Mouse (Mus musculus): ENCODE data around the gene Golga2. TPM values are rescaled to one million over a fixed set of nuclear protein-coding genes. Genes with fewer than 3 reads are reported as not detected.

The Golga2 gene
- polyA plus RNA-seq, 1 experiment from 2014 or later, result 27.4 TPM

DNA sequence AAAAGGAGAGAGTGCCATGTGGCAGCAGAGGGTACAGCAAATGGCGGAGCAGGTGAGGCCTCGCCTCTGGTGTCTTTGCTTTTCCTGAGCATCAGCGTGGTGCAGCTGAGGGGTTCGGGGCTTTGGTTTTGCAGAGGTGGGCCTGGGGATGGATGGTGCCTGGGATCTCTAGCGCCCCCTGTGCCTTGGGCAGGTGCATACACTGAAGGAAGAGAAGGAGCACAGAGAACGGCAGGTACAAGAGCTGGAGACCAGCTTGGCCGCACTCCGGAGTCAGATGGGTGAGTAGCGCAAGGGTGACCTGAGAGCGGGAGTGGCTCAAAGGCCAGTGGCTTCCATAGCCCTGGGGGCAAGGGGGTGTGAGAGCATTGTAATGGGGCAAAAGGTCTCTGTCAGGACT lies 15.8 kb downstream of the Golga2 start:
- ATAC-seq (replicated peaks; ENCODE audit: extremely low read depth, insufficient read depth, low FRiP score), result no peak
- H3K27ac ChIP-seq (ENCODE audit: low read length), result no peak overlapping the region
- H3K9ac ChIP-seq (ENCODE audit: low read length), result no peak overlapping the region
- H3K4me3 ChIP-seq (ENCODE audit: low read length), result no peak overlapping the region
- no peaks in the 10 kb centered on the region for H3K4me1 ChIP-seq (ENCODE audit: control insufficient read depth, insufficient read depth, low read length)
- H3K4me2 ChIP-seq (ENCODE audit: low read depth, low read length), result no peak overlapping the region
- H3K27me3 ChIP-seq (ENCODE audit: control insufficient read depth, insufficient read depth, low read length), result no peaks in the 10 kb centered on the region
- H3K9me3 ChIP-seq (replicated peaks; ENCODE audit: control insufficient read depth, low read length), result no peaks in the 10 kb centered on the region
- H3K36me3 ChIP-seq (ENCODE audit: control insufficient read depth, insufficient read depth), result peaks cover 69% of the 10 kb centered on the region
- 85% methylated on average over 10 of the region's 10 CpGs for WGBS

DNA sequence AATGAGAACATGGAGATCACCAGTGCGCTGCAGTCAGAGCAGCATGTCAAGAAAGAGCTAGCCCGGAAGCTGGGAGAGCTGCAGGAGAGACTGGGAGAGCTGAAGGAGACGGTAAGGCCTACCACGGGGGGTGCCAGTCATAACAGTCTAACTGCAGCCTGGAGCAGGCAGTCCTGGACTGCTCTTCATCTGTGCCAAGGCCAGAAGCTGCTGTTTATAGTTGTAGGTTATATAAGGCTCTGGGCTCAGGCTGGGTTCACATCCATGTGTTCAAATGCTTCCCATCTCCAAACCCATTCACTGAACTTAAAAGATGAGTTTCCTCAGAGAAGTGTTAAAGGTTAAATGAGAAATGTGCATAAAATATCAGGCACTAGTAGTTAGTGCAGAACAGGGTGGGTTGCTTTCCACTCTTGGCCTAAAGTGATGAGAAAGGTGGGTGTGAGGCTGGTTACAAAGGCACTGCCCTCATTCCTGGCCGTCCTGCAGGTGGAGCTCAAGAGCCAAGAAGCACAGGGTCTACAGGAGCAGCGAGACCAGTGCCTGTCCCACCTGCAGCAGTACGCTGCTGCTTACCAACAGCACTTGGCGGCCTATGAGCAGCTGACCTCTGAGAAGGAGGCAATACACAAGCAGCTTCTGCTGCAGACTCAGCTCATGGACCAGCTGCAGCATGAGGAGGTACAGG lies 17.1 kb downstream of the Golga2 start:
- whole genome bisulfite sequencing, result 60% methylated on average over 8 of the region's 8 CpGs
- Histone ChIP-seq H3K4me3 (ENCODE audit: low read length) (no peak overlapping the region), H3K9ac (ENCODE audit: low read length) (no peak overlapping the region), H3K4me1 (ENCODE audit: control insufficient read depth, insufficient read depth, low read length) (no peaks in the 10 kb centered on the region), H3K36me3 (ENCODE audit: control insufficient read depth, insufficient read depth) (peaks cover 57% of the 10 kb centered on the region), H3K27me3 (ENCODE audit: control insufficient read depth, insufficient read depth, low read length) (no peaks in the 10 kb centered on the region), H3K9me3 (replicated peaks; ENCODE audit: control insufficient read depth, low read length) (no peaks in the 10 kb centered on the region), H3K27ac (ENCODE audit: low read length) (no peak overlapping the region), H3K4me2 (ENCODE audit: low read depth, low read length) (no peak overlapping the region)
- ATAC-seq (replicated peaks; ENCODE audit: extremely low read depth, insufficient read depth, low FRiP score), result peak; percentile 28; the same call in 1 of the 2 replicates

DNA sequence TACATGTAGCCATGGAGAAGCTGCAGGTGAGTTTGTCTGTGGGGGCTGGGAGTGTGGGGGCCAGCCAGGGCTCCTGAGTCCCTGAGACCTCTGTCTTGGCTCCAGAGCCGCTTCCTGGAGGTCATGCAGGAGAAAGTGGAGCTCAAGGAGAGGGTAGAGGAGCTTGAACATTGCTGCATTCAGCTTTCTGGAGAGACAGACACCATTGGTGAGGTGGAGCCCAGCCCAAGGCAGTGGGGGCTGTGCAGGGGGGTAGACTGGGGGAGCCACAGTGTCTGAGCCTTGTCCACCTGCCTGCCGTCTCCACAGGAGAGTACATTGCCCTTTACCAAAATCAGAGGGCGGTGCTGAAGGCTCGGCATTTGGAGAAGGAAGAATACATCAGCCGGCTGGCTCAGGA lies 18.5 kb downstream of the Golga2 start:
- Histone ChIP-seq H3K27ac (ENCODE audit: low read length) (no peak overlapping the region), H3K36me3 (ENCODE audit: control insufficient read depth, insufficient read depth) (peaks cover 48% of the 10 kb centered on the region), H3K9me3 (replicated peaks; ENCODE audit: control insufficient read depth, low read length) (no peaks in the 10 kb centered on the region), H3K4me3 (ENCODE audit: low read length) (no peak overlapping the region), H3K9ac (ENCODE audit: low read length) (no peak overlapping the region), H3K4me1 (ENCODE audit: control insufficient read depth, insufficient read depth, low read length) (no peaks in the 10 kb centered on the region), H3K4me2 (ENCODE audit: low read depth, low read length) (no peak overlapping the region), H3K27me3 (ENCODE audit: control insufficient read depth, insufficient read depth, low read length) (no peaks in the 10 kb centered on the region)
- no peak for ATAC-seq (replicated peaks; ENCODE audit: extremely low read depth, insufficient read depth, low FRiP score)
- WGBS, result 86% methylated on average over 5 of the region's 5 CpGs

DNA sequence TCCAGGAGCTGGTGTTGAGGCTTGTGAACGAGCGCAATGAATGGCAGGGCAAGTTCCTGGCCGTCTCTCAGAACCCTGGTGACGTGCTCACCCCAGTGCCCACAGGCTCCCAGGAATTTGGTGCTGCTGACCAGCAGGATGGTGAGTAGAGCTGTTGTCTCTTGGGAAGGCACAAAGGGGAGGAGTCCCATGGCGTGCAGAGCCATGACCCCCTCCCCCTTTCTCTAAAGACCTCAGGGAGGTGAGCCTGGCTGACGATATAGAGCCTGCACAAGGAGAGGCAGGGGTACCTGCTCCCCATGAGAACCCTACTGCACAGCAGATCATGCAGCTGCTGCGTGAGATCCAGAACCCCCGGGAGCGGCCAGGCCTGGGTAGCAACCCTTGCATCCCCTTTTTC lies 19.0 kb downstream of the Golga2 start:
- no peak overlapping the region for H3K27ac ChIP-seq (ENCODE audit: low read length)
- H3K36me3 ChIP-seq (ENCODE audit: control insufficient read depth, insufficient read depth), result peaks cover 46% of the 10 kb centered on the region
- H3K9ac ChIP-seq (ENCODE audit: low read length), result no peak overlapping the region
- no peak overlapping the region for H3K4me2 ChIP-seq (ENCODE audit: low read depth, low read length)
- no peak overlapping the region for H3K4me3 ChIP-seq (ENCODE audit: low read length)
- ATAC-seq (replicated peaks; ENCODE audit: extremely low read depth, insufficient read depth, low FRiP score), result no peak
- H3K9me3 ChIP-seq (replicated peaks; ENCODE audit: control insufficient read depth, low read length), result no peaks in the 10 kb centered on the region
- no peaks in the 10 kb centered on the region; the same call in 1 of the 2 replicates for H3K4me1 ChIP-seq (ENCODE audit: control insufficient read depth, insufficient read depth, low read length)
- 0 out of 2 replicates have a peak, but pooled peaks cover 4% of the 10 kb centered on the region for H3K27me3 ChIP-seq (ENCODE audit: control insufficient read depth, insufficient read depth, low read length)
- 81% methylated on average over 9 of the region's 9 CpGs for WGBS

DNA sequence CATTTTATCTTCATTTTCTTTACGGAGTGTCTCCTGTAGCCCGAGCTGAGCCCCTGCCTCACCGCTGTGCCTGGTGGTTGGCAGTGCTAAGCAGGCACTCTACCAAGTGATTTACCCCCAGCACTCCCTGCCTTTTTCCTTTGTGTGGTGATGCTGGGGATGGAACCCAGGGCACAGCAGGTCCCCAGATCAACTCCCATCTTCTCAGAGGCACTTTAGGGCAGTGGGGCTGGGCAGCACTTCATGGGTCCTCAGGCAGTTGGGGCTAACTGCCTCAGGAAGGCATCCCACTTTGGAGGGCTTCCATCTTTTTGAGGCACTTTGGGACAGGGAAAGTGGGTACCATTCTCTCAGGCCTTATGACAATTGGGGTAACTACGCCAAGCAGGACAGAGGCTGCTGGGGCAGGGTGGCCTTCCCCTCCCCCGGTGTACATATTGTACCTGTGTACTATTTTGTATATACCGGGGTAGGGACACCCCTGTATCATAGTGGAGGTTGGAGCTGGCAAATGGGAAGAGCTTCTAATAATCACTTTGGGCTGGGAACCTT lies 20.1 kb downstream of the Golga2 start:
- H3K4me1 ChIP-seq (ENCODE audit: control insufficient read depth, insufficient read depth, low read length), result peaks cover 9% of the 10 kb centered on the region
- no peak overlapping the region for H3K9ac ChIP-seq (ENCODE audit: low read length)
- H3K4me3 ChIP-seq (ENCODE audit: low read length), result no peak overlapping the region
- H3K4me2 ChIP-seq (ENCODE audit: low read depth, low read length), result no peak overlapping the region
- 81% methylated on average over 6 of the region's 6 CpGs for WGBS
- peaks cover 42% of the 10 kb centered on the region for H3K36me3 ChIP-seq (ENCODE audit: control insufficient read depth, insufficient read depth)
- no peak overlapping the region for H3K27ac ChIP-seq (ENCODE audit: low read length)
- H3K9me3 ChIP-seq (replicated peaks; ENCODE audit: control insufficient read depth, low read length), result no peaks in the 10 kb centered on the region
- ATAC-seq (replicated peaks; ENCODE audit: extremely low read depth, insufficient read depth, low FRiP score), result no peak
- peaks cover 8% of the 10 kb centered on the region; the same call in 1 of the 2 replicates for H3K27me3 ChIP-seq (ENCODE audit: control insufficient read depth, insufficient read depth, low read length)

DNA sequence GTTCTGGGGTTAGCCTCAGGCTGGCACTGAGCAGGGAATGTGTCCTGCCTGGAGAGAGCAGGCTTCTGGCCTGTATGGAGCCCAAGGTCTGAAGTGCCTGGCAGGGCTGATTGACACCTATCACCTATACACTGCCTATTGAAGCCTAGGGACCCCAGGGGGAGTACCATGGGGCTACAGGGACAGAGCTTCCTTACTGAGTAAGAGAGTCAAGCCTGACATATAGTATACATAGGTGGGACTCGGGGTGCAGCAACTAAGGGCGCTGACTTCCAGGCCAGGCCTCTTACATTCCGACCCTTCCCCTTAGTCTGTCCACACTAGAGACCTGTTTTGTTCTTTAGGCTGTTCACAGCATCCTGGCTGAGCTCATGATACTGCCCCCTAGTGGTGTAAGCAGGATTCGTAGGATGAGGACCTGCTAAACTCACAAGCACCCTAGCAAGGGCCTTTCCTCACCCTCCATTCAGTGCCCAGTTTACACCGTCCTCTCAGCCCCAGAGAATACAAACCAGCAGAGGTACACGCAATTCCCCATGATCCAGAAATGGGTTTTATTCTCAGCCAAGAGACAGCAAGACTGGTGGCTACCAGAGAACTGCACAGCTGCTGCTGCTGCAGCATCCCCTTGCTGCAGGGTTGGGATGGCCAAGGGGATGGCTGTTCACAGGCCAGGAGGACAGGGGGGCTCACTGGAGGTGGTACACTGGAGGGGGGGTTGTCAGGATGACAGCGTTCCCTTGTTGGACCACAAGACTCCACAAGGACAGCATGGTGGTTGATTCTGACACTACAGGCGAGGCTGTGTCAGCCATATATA lies 21.0 kb downstream of the Golga2 start:
- Histone ChIP-seq H3K27ac (ENCODE audit: low read length) (no peak overlapping the region), H3K4me2 (ENCODE audit: low read depth, low read length) (no peak overlapping the region), H3K4me3 (ENCODE audit: low read length) (no peak overlapping the region), H3K9ac (ENCODE audit: low read length) (no peak overlapping the region), H3K27me3 (ENCODE audit: control insufficient read depth, insufficient read depth, low read length) (peaks cover 11% of the 10 kb centered on the region; the same call in 1 of the 2 replicates), H3K4me1 (ENCODE audit: control insufficient read depth, insufficient read depth, low read length) (peaks cover 9% of the 10 kb centered on the region), H3K36me3 (ENCODE audit: control insufficient read depth, insufficient read depth) (peaks cover 34% of the 10 kb centered on the region), H3K9me3 (replicated peaks; ENCODE audit: control insufficient read depth, low read length) (no peaks in the 10 kb centered on the region)
- no peak for ATAC-seq (replicated peaks; ENCODE audit: extremely low read depth, insufficient read depth, low FRiP score)
- WGBS, result 53% methylated on average over 8 of the region's 8 CpGs

DNA sequence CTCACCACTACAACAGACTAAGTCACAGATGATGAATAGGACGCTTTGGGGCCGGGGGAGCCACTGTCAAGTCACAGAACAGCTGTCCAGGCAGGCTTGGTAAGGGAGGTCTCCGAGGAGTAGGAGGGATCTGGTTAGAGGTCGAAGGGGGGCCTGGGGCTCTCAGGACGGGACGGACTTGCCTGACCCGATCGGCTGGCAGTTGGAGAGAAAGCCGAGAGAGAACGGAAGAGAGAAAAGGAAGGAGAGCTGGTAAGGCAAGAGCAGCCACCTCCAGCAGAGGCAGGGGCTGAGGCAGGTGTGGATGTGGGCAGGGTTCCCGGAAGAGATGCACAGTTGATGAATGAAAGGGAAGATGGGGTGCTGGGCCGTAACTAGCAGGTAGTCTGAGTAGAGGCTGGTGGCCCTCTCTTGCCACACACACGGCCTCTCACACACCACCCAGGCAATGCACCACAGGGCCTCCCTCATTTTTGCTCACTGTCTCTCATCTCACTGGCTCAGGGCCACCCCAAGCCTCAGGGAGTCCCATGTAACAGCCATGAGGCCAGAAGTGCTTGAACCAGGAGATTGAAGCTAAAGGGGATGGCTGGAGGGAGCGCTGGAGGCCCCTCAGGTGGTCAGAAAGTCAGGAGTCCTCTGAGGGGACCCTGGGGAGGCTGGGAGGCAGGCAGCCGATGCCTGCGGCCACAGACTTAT lies 21.8 kb downstream of the Golga2 start:
- peaks cover 9% of the 10 kb centered on the region for H3K4me1 ChIP-seq (ENCODE audit: control insufficient read depth, insufficient read depth, low read length)
- no peak overlapping the region for H3K4me3 ChIP-seq (ENCODE audit: low read length)
- WGBS, result 88% methylated on average over 16 of the region's 16 CpGs
- H3K27me3 ChIP-seq (ENCODE audit: control insufficient read depth, insufficient read depth, low read length), result peaks cover 12% of the 10 kb centered on the region; the same call in 1 of the 2 replicates
- no peak overlapping the region for H3K4me2 ChIP-seq (ENCODE audit: low read depth, low read length)
- peaks cover 26% of the 10 kb centered on the region for H3K36me3 ChIP-seq (ENCODE audit: control insufficient read depth, insufficient read depth)
- no peak overlapping the region for H3K27ac ChIP-seq (ENCODE audit: low read length)
- H3K9me3 ChIP-seq (replicated peaks; ENCODE audit: control insufficient read depth, low read length), result no peaks in the 10 kb centered on the region
- H3K9ac ChIP-seq (ENCODE audit: low read length), result no peak overlapping the region
- ATAC-seq (replicated peaks; ENCODE audit: extremely low read depth, insufficient read depth, low FRiP score), result no peak

DNA sequence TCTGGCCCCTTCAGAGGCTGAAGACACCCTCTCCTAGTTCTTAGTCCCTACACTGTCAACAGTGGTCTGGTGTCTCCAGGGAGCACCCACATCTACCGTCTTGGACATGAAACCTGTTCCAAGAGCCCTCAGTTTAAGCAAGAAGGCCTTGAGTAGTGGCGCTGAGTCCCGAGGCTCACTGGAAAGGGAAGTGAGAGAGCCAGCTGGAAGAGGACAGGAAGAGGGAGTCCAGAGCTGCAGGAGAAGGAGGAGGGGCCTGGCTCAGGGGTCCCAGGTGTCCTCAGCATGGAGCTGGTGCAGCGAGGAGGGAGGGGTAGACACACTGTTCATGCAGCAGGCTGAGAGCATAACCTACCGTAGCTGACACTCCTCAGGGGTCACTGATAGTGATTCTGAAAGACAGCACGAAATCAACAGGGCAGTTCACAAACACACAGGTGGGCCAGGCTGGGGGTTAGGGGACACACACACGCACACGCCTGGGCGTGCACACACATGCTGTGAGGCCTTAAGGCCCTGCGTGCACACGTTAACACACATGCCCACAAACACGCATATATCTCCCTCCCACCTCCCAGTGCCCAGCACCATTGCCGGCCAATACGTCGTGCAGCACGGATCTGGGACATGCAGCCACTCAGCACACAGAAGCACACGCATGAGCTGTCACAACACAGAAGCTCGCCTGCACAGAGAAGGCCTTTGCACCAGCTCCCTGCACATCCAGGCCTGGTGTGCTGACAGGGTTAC lies 23.1 kb downstream of the Golga2 start:
- H3K27ac ChIP-seq (ENCODE audit: low read length), result no peak overlapping the region
- no peak overlapping the region for H3K4me2 ChIP-seq (ENCODE audit: low read depth, low read length)
- H3K9ac ChIP-seq (ENCODE audit: low read length), result no peak overlapping the region
- H3K4me3 ChIP-seq (ENCODE audit: low read length), result no peak overlapping the region
- peaks cover 9% of the 10 kb centered on the region for H3K4me1 ChIP-seq (ENCODE audit: control insufficient read depth, insufficient read depth, low read length)
- 80% methylated on average over 18 of the region's 18 CpGs for WGBS
- H3K36me3 ChIP-seq (ENCODE audit: control insufficient read depth, insufficient read depth), result peaks cover 14% of the 10 kb centered on the region
- no peaks in the 10 kb centered on the region for H3K9me3 ChIP-seq (replicated peaks; ENCODE audit: control insufficient read depth, low read length)
- no peak for ATAC-seq (replicated peaks; ENCODE audit: extremely low read depth, insufficient read depth, low FRiP score)
- H3K27me3 ChIP-seq (ENCODE audit: control insufficient read depth, insufficient read depth, low read length), result peaks cover 12% of the 10 kb centered on the region; the same call in 1 of the 2 replicates
